Mouse (Mus musculus): ENCODE measurements at regions not wholly inside any gene's neighbourhood (a gene's known extent, or its start where the extent isn't known, plus 50 kb on each side); places are given as distances from the start of the nearest gene placed in this dataset.

GRCm38 (mm10) chr11:114281041-114281695, 214.3 kb upstream of the Sdk2 start:
- no peak for DNase-seq (ENCODE audit: low spot score in 2 of 2)

GRCm38 (mm10) chr11:114277513-114278304, 210.9 kb upstream of the Sdk2 start:
- no peak for DNase-seq (ENCODE audit: low spot score in 2 of 2)

GRCm38 (mm10) chr11:114270358-114271072, 203.7 kb upstream of the Sdk2 start:
- no peak for DNase-seq (ENCODE audit: low spot score in 2 of 2)

- no peak for DNase-seq (ENCODE audit: low spot score in 2 of 2)
Observed at GRCm38 (mm10) chr11:114261959-114262358, 195.1 kb upstream of the Sdk2 start.

- DNase-seq (ENCODE audit: low spot score in 2 of 2), result no peak
Observed at GRCm38 (mm10) chr11:114258218-114258617, 191.4 kb upstream of the Sdk2 start.

- no peak for DNase-seq (ENCODE audit: low spot score in 2 of 2)
Observed at GRCm38 (mm10) chr11:114257756-114258155, 190.9 kb upstream of the Sdk2 start.

GRCm38 (mm10) chr11:114257061-114257460, 190.2 kb upstream of the Sdk2 start:
- DNase-seq (ENCODE audit: low spot score in 2 of 2), result no peak

GRCm38 (mm10) chr11:114254344-114254743, 187.5 kb upstream of the Sdk2 start:
- DNase-seq (ENCODE audit: low spot score in 2 of 2), result no peak

GRCm38 (mm10) chr11:114251614-114252013, 184.8 kb upstream of the Sdk2 start:
- no peak for DNase-seq (ENCODE audit: low spot score in 2 of 2)

- DNase-seq (ENCODE audit: low spot score in 2 of 2), result no peak
Observed at GRCm38 (mm10) chr11:114249215-114249614, 182.4 kb upstream of the Sdk2 start.

GRCm38 (mm10) chr11:114248261-114248898, 181.5 kb upstream of the Sdk2 start:
- DNase-seq (ENCODE audit: low spot score in 2 of 2), result no peak

- DNase-seq (ENCODE audit: low spot score in 2 of 2), result no peak
Observed at GRCm38 (mm10) chr11:114239311-114239803, 172.5 kb upstream of the Sdk2 start.

- DNase-seq (ENCODE audit: low spot score in 2 of 2), result no peak
Observed at GRCm38 (mm10) chr11:114238801-114239200, 172.0 kb upstream of the Sdk2 start.

- DNase-seq (ENCODE audit: low spot score in 2 of 2), result no peak
Observed at GRCm38 (mm10) chr11:114238316-114238715, 171.5 kb upstream of the Sdk2 start.

- no peak for DNase-seq (ENCODE audit: low spot score in 2 of 2)
Observed at GRCm38 (mm10) chr11:114234542-114234910, 167.7 kb upstream of the Sdk2 start.

GRCm38 (mm10) chr11:114233636-114234541, 167.0 kb upstream of the Sdk2 start:
- no peak for DNase-seq (ENCODE audit: low spot score in 2 of 2)

- no peak for DNase-seq (ENCODE audit: low spot score in 2 of 2)
Observed at GRCm38 (mm10) chr11:114231841-114232240, 165.0 kb upstream of the Sdk2 start.

- no peak for DNase-seq (ENCODE audit: low spot score in 2 of 2)
Observed at GRCm38 (mm10) chr11:114229763-114230162, 162.9 kb upstream of the Sdk2 start.

- no peak for DNase-seq (ENCODE audit: low spot score in 2 of 2)
Observed at GRCm38 (mm10) chr11:114229196-114229595, 162.3 kb upstream of the Sdk2 start.

- no peak for DNase-seq (ENCODE audit: low spot score in 2 of 2)
Observed at GRCm38 (mm10) chr11:114226553-114226952, 159.7 kb upstream of the Sdk2 start.

- no peak for DNase-seq (ENCODE audit: low spot score in 2 of 2)
Observed at GRCm38 (mm10) chr11:114224706-114225105, 157.9 kb upstream of the Sdk2 start.

All from layer of hippocampus, adult 8-10 months (tissue).